Mouse (Mus musculus): ENCODE measurements at regions not wholly inside any gene's neighbourhood (a gene's known extent, or its start where the extent isn't known, plus 50 kb on each side); places are given as distances from the start of the nearest gene placed in this dataset.
"Not testable (repeated sequence)": the region's sequence is repeated elsewhere in the genome, so short reads cannot be mapped to it uniquely, and the experiment has no call there.

DNA sequence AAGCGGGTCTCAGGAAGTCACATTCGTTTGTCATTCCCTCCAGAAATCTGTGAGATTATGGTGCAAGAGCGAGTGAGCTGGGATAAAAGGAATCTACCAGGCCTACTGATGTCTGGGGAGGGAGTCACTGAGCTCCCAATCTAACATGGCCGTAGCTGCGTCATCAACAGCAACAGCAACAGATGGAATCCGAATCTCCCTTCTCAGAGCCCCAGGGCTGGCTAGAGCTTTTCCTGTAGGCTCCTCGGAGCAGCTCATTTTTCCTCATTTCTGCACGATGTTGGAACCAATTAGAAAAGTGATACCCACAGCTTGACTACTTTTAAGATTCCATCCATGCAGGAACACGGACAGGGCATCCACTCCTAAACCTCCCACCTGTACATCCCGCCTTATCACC, 243.7 kb upstream of the Pbx1 start:
- H3K9me3 ChIP-seq, result no peaks in the 10 kb centered on the region
- H3K4me1 ChIP-seq (replicated peaks), result 0 out of 2 replicates have a peak, but pooled peaks cover 3% of the 10 kb centered on the region
- H3K36me3 ChIP-seq, result no peaks in the 10 kb centered on the region
- WGBS, result 78% methylated on average over 10 of the region's 10 CpGs
- H3K4me2 ChIP-seq (replicated peaks), result no peak overlapping the region
- H3K27me3 ChIP-seq (replicated peaks), result no peaks in the 10 kb centered on the region
- ATAC-seq, result no peak
- H3K27ac ChIP-seq, result no peak overlapping the region
- H3K9ac ChIP-seq, result no peak overlapping the region
- H3K4me3 ChIP-seq (replicated peaks), result no peak overlapping the region

DNA sequence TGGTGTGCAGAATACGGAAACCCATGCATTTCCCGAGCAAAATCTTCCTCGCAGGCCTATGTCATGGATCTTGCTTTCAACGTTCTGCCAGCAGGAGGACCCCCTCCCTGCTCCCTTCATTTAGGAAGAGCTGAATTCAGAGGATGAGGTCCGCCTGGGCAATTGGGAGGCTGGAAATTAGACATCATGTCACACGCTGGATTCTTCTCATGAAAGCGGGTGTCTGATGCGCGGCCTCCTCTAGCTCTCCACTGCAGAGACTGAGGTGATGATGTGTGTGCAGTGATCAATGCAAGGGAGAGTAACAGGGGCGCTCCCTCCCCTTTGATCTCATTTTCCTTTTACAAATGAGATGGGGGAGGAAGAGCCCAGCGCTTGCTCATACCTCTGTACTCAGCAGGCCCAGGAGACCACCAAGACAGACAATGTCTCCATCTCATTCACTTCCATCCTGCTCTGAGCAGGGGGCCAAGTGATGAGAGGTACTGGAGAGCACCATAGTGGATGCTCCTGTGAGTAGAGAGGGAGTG, 230.8 kb upstream of the Pbx1 start:
- H3K9ac ChIP-seq, result no peak overlapping the region
- no peaks in the 10 kb centered on the region for H3K9me3 ChIP-seq
- no peaks in the 10 kb centered on the region for H3K36me3 ChIP-seq
- no peak overlapping the region for H3K4me3 ChIP-seq (replicated peaks)
- ATAC-seq, result no peak
- H3K27me3 ChIP-seq (replicated peaks), result no peaks in the 10 kb centered on the region
- H3K27ac ChIP-seq, result no peak overlapping the region
- H3K4me1 ChIP-seq (replicated peaks), result no peaks in the 10 kb centered on the region
- H3K4me2 ChIP-seq (replicated peaks), result no peak overlapping the region
- 65% methylated on average over 11 of the region's 11 CpGs for WGBS

DNA sequence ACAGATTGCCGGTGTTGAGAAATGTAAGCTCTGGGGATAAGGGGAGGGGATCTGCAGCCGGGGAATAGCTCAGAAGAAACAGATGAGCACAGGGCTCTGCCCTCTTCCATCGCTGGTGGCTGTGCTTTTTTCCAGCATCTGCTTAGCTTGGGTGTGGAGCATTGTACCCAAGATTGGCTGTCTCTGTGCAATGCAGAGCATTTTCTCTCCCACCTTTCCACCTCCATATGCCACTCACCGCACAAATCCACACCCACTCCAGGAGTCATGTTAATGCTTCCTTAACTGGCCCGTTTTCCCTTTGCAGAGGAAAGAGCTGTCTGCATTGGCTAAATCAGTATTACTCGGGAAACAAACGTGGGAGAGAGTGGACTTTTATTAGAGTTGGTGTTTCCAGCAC, 228.9 kb upstream of the Pbx1 start:
- no peak overlapping the region for H3K4me2 ChIP-seq (replicated peaks)
- no peak overlapping the region for H3K27ac ChIP-seq

DNA sequence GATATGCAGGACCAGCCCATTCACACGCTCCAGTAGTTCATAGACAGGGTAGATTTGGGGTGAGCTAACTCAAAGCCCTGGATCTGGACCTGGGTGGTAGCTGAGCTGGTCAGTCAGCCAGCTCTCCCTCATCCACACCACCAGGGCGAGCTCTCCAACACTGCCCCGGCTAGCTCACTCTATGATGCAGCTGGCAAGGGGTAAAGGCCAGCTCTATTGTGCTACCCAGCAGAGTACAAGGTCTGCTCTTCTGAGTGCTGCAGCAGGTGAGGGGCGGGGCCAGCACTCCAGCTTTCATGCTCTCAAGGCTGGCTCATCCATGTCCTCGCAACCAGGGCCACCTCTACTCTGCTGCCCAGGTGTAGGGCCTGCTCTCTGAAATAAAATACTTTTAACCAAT, 227.5 kb upstream of the Pbx1 start:
- H3K4me3 ChIP-seq (replicated peaks), result no peak overlapping the region
- H3K4me1 ChIP-seq (replicated peaks), result no peaks in the 10 kb centered on the region
- 78% methylated on average over 5 of the region's 5 CpGs for WGBS
- no peak overlapping the region for H3K9ac ChIP-seq
- no peaks in the 10 kb centered on the region for H3K27me3 ChIP-seq (replicated peaks)
- no peak overlapping the region for H3K27ac ChIP-seq
- H3K4me2 ChIP-seq (replicated peaks), result no peak overlapping the region
- peak; percentile 99 for ATAC-seq
- no peaks in the 10 kb centered on the region for H3K9me3 ChIP-seq
- H3K36me3 ChIP-seq, result no peaks in the 10 kb centered on the region

More for the DNA sequence above, 228.9 kb upstream of the Pbx1 start:
- no peaks in the 10 kb centered on the region for H3K4me1 ChIP-seq (replicated peaks)
- ATAC-seq, result no peak
- H3K9ac ChIP-seq, result no peak overlapping the region
- no peak overlapping the region for H3K4me3 ChIP-seq (replicated peaks)
- no peaks in the 10 kb centered on the region for H3K27me3 ChIP-seq (replicated peaks)
- 51% methylated on average over 7 of the region's 7 CpGs for WGBS
- H3K36me3 ChIP-seq, result no peaks in the 10 kb centered on the region
- no peaks in the 10 kb centered on the region for H3K9me3 ChIP-seq

DNA sequence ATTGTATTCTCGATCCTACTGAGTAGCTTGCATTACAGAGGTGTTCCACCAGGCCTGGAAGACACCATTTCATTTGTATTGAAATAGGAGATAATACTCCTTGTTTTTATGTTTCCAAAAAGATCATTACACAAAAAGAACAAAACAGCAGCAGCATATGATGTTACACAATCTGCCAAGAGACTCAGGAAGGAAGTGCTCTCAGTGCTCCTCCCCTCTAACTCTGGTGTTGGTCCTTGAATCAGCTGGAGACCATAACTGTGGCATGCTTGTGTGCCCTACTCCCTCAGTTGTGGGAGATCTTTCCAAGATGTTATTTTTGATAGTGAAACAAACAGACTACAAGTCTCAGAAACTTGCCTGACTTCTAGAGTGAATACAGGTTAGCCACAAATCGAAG, 200.8 kb upstream of the Pbx1 start:
- ATAC-seq, result no peak

DNA sequence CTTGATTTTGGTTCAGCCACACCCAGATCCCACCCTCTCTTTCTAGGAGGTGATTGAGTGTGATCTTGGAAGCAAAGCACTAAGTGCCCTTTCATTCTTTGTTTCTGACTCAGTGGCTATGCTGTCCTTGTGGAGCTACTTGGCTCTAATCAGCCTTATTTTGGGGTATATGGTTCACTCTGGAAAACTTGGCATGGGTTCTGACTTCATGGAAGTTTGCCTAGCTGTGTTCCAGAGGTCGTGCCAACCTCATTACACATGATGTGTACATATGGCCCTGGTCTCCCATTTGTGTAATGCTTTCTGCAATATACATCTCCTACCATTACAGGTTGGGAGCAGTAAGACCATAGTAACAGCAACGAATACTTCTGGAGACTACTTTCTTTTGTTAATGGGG, 199.9 kb upstream of the Pbx1 start:
- Histone ChIP-seq H3K9me3 (no peaks in the 10 kb centered on the region), H3K9ac (no peak overlapping the region), H3K36me3 (no peaks in the 10 kb centered on the region), H3K4me3 (replicated peaks) (no peak overlapping the region), H3K27ac (no peak overlapping the region), H3K4me2 (replicated peaks) (no peak overlapping the region), H3K4me1 (replicated peaks) (no peaks in the 10 kb centered on the region), H3K27me3 (replicated peaks) (no peaks in the 10 kb centered on the region)
- no peak for ATAC-seq
- WGBS, result 79% methylated on average over 2 of the region's 2 CpGs

More for the DNA sequence above, 200.8 kb upstream of the Pbx1 start:
- Histone ChIP-seq H3K4me3 (replicated peaks) (no peak overlapping the region), H3K27ac (no peak overlapping the region), H3K36me3 (no peaks in the 10 kb centered on the region), H3K27me3 (replicated peaks) (no peaks in the 10 kb centered on the region), H3K9ac (no peak overlapping the region), H3K4me2 (replicated peaks) (no peak overlapping the region), H3K9me3 (no peaks in the 10 kb centered on the region), H3K4me1 (replicated peaks) (no peaks in the 10 kb centered on the region)
- WGBS, result 87% methylated on average over 2 of the region's 2 CpGs

DNA sequence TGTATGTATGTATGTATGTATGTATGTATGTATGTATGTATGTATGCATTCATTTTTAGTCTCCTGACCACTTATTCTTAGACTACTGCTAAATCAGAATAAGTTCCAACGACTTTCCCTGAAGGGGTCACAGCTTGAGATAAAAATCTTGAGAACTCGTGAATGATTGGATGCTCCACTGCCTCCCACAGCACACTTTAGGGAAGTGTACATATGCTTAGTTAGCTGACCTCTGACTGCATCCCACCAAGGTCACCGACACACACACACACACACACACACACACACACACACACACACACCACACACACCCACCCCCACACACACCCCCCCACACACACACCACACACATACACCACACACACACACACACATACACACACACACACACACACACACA, 169.9 kb upstream of the Pbx1 start:
- H3K27ac ChIP-seq, ATAC-seq: not testable (repeated sequence)
- WGBS, result 75% methylated on average over 3 of the region's 3 CpGs

DNA sequence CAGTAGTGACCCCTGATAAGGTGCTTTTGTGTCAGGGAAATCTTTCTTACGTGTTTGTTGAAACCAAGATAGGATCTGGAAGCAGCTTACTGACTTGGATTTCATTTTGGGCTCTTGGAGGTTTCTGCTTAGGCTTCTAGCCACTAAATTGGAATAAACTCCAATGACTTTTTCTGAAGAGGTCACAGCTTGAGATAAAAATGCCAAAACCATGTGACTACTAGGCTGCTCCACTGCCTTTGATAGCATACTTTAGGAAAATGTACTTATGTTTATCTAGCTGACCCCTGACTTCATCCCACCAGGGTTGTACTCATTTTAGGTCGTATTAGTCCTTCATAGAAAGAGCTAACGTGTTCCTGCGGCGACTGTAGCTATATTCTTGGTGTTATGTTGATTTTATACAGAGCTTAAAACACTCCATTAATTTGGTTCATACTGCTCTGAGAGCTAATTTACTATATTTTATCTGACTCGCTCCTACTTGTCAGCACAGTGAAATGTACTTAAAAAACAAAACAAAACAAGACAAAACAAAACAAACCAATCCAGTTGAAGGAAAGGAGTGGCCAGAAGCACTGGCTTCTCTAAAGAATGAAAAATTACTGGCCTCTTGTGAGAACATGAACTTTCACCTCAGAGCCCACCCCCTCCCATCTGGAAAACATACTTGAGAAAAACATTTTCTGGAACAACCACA, 168.5 kb upstream of the Pbx1 start:
- Histone ChIP-seq H3K4me3 (replicated peaks) (no peak overlapping the region), H3K27ac (no peak overlapping the region), H3K36me3 (no peaks in the 10 kb centered on the region), H3K9ac (no peak overlapping the region), H3K27me3 (replicated peaks) (no peaks in the 10 kb centered on the region), H3K9me3 (no peaks in the 10 kb centered on the region), H3K4me2 (replicated peaks) (no peak overlapping the region), H3K4me1 (replicated peaks) (peaks cover 3% of the 10 kb centered on the region; the same call in 1 of the 2 replicates)
- no peak for ATAC-seq
- 70% methylated on average over 6 of the region's 6 CpGs for WGBS

More for the DNA sequence above, 169.9 kb upstream of the Pbx1 start:
- H3K9ac ChIP-seq; H3K36me3 ChIP-seq; H3K9me3 ChIP-seq; H3K4me1 ChIP-seq (replicated peaks); H3K27me3 ChIP-seq (replicated peaks); H3K4me3 ChIP-seq (replicated peaks); H3K4me2 ChIP-seq (replicated peaks): not testable (repeated sequence)

DNA sequence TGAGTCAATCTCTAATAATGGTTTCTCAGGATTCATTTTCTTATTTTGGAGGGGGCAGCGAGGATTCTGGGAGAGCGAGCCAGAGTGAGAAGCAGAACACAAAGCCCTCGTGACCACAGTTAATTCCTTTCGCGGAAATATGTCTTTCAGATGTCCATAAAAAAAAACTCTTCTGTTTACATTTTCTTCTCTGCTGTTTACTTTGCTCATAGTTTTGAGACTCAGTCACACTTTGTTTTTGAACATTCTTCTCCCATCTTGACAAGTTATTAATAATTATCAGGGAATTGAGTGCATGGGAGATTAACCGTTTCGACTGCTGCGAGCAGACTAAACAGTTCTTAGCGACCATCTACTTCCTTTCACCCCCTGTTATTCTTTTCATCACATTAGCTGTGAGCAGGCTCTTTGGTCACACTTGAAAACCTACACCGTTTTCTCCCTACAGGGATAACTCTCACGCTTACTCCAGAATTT, 166.2 kb upstream of the Pbx1 start:
- WGBS, result 4% methylated on average over 11 of the region's 11 CpGs
- Histone ChIP-seq H3K4me2 (replicated peaks) (peak overlapping the region; percentile 39), H3K4me3 (replicated peaks) (no peak overlapping the region), H3K9ac (no peak overlapping the region), H3K4me1 (replicated peaks) (peaks cover 3% of the 10 kb centered on the region; the same call in 1 of the 2 replicates), H3K27ac (peak overlapping the region; percentile 57; the same call in 1 of the 2 replicates), H3K9me3 (no peaks in the 10 kb centered on the region), H3K27me3 (replicated peaks) (no peaks in the 10 kb centered on the region), H3K36me3 (no peaks in the 10 kb centered on the region)
- peak; percentile 77 for ATAC-seq

DNA sequence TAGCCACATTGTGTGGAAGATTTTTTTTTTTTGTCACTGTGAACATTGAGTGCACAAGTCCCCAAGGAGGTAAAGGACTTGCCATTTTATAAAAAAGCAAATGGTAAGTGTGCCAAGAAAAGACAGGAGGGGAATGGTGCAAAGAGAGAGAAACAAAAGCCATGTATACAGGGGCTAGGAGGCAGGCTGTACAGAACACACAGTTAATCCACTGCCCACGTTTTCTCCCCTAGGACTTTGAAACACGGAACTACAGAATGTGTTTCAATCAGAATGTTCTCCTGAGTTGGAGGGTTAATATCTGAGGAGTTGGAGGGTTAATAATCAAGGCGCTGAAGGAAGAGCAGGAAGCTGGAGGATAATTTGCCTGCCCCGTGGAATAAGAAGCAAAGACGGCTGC, 165.4 kb upstream of the Pbx1 start:
- Histone ChIP-seq H3K27ac (peak overlapping the region; percentile 57), H3K36me3 (no peaks in the 10 kb centered on the region), H3K9ac (no peak overlapping the region), H3K9me3 (no peaks in the 10 kb centered on the region), H3K4me3 (replicated peaks) (no peak overlapping the region), H3K4me1 (replicated peaks) (peaks cover 3% of the 10 kb centered on the region; the same call in 1 of the 2 replicates), H3K27me3 (replicated peaks) (no peaks in the 10 kb centered on the region), H3K4me2 (replicated peaks) (peak overlapping the region; percentile 39)
- ATAC-seq, result peak; percentile 64
- WGBS, result 11% methylated on average over 5 of the region's 5 CpGs

DNA sequence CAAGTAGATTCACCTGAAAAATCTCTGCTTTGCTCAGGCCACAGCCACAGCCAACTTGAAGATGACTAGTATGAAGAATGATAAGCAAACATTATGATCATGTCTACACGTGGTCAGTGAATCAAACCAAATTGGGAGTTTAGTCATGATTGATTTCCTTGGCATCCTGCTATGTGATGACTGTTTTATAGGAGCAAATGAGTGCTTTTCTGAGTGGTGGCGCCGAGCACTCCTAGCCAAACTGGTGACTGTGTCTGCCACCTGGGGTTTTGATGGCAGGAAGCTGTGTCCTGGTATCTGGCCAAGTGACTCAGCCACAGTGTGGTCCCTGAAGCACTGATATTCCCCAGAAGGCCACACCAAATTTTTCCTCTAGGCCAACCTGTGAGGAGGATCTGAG, 152.1 kb upstream of the Pbx1 start:
- H3K9me3 ChIP-seq, result no peaks in the 10 kb centered on the region
- no peaks in the 10 kb centered on the region for H3K4me1 ChIP-seq (replicated peaks)
- H3K4me3 ChIP-seq (replicated peaks), result no peak overlapping the region
- 71% methylated on average over 3 of the region's 3 CpGs for WGBS
- no peak overlapping the region for H3K4me2 ChIP-seq (replicated peaks)
- no peak for ATAC-seq
- no peaks in the 10 kb centered on the region for H3K36me3 ChIP-seq
- H3K27me3 ChIP-seq (replicated peaks), result no peaks in the 10 kb centered on the region
- no peak overlapping the region for H3K27ac ChIP-seq
- H3K9ac ChIP-seq, result no peak overlapping the region

DNA sequence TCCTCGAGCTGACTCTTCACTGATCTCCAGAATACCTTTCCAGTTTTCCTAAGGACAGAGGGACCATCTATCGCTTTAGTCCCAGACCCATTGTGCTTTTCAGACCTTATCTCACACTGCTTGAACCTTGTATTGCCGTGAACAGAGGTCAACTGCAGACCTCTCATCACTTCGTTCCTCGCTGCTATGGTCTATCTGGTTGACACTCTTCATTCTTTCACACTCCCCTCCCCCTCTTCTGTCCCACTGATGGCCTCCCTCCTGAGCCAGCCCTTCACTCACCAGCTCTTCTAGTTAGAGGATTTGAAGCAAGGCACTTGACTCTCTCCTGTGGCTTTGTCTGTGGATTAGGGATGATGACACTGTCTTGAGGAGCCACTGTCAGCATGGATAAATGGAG, 150.4 kb upstream of the Pbx1 start:
- no peak overlapping the region for H3K9ac ChIP-seq
- no peaks in the 10 kb centered on the region for H3K36me3 ChIP-seq
- H3K4me2 ChIP-seq (replicated peaks), result no peak overlapping the region
- WGBS, result 78% methylated on average over 5 of the region's 5 CpGs
- no peak overlapping the region for H3K4me3 ChIP-seq (replicated peaks)
- no peaks in the 10 kb centered on the region for H3K27me3 ChIP-seq (replicated peaks)
- no peak for ATAC-seq
- no peak overlapping the region for H3K27ac ChIP-seq
- H3K4me1 ChIP-seq (replicated peaks), result no peaks in the 10 kb centered on the region
- no peaks in the 10 kb centered on the region for H3K9me3 ChIP-seq

DNA sequence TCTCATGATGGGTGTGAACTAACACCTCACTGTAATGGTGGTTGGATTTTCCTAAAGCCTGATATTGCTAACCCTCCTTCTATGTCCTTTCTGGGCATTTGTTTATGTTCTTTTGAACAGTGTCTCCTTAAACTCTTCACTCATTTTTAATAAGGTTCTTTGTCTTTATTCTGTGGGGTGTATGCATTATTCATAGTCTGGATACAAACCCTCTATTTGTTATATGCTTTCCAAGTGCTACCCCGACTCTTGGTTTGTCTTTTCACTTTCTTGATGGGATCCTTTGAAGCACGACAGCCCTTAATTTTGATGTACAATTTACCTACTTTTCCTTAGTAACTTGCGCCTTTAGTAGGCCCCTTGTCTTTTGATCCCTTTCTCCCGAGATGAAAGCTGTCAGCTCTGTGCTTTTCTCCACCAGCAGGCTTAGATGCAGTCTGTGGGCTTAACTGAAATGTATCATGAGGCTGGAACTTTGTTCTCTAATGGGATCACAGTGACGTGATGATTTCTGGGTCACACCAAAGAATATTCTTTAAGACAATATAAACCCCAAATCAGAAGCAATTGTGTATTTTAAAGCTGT, 138.0 kb upstream of the Pbx1 start:
- ATAC-seq, result no peak
- Histone ChIP-seq H3K4me3 (replicated peaks) (no peak overlapping the region), H3K36me3 (no peaks in the 10 kb centered on the region), H3K9ac (no peak overlapping the region), H3K27me3 (replicated peaks) (no peaks in the 10 kb centered on the region), H3K4me1 (replicated peaks) (no peaks in the 10 kb centered on the region), H3K9me3 (no peaks in the 10 kb centered on the region), H3K27ac (no peak overlapping the region), H3K4me2 (replicated peaks) (no peak overlapping the region)
- WGBS, result 80% methylated on average over 5 of the region's 5 CpGs

All from intestine, embryonic 15.5 days (tissue).